Mouse (Mus musculus): ENCODE measurements at regions not wholly inside any gene's neighbourhood (a gene's known extent, or its start where the extent isn't known, plus 50 kb on each side); places are given as distances from the start of the nearest gene placed in this dataset.

DNA sequence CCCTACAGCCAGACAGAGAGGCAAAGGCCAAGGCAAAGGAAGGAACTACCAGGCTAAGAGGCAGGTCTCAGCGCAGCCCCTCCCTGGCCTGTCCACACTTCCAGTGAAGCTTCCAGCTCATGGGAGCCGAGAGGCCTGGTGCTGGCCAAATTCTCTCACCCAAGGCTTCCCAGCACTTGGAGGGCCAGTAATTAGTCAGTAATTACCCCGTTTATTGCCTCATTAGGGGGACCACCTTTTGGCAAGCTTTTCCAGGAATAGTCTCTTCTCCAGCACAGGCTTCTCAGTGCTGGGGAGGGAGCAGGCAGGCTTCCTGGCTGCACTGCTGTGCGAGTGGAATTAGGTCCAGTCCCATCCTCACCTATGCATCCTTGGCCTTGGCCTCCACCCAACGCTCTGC is 252.8 kb upstream of the Nxpe4 start:
- DNase-seq (ENCODE audit: low spot score in 2 of 2), result peak in 1 of 2 experiments; percentile 33

GRCm38 (mm10) chr9:47910501-47910906 is 251.3 kb upstream of the Nxpe4 start:
- peak; percentile 79 to 90 for DNase-seq (ENCODE audit: low spot score in 2 of 2)

- no peak for DNase-seq (ENCODE audit: low spot score in 2 of 2)
Measured at GRCm38 (mm10) chr9:47912823-47913222, 249.0 kb upstream of the Nxpe4 start.

GRCm38 (mm10) chr9:47935299-47935698 is 226.5 kb upstream of the Nxpe4 start:
- no peak for DNase-seq (ENCODE audit: low spot score in 2 of 2)

GRCm38 (mm10) chr9:47935957-47936457 is 225.8 kb upstream of the Nxpe4 start:
- DNase-seq (ENCODE audit: low spot score in 2 of 2), result no peak

GRCm38 (mm10) chr9:47938941-47939710 is 222.7 kb upstream of the Nxpe4 start:
- no peak for DNase-seq (ENCODE audit: low spot score in 2 of 2)

DNA sequence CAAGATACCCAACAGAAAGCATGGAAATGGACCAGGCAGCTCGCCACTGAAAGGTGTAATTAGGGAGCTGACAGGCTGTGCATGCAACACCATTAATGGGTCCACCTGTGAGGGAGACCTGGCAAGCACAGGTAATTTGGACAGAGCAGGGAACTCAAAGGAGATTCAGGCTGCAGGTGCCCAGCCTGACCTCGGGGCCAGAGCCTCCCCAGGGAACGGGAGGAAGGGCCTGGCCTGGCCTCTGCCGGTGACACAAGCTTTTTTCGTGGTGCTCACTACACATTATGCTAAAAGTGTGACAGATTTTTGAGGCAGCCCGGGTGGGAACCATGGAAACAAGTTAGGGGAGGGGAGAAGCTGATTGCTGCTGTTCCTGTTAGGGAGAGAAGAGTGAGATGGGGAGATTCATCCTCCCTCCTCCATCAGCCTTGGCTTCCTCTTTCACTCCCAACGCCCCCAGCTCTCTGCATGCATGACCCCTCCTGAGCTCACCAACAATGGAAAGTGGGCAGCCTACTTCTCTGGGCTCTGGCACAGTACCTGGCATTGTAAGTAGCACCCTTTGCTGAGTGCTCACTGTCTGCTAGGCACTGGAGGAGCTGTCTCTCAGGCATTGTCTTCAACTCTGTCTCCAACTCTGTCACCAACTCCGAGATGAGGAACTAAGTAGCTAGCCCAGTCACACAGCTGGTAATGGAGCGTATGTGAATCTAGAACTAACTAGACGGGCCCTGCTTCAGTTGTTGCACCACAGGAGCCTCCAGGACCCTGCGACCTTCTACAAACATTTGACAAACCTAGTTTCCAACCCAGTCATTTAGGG is 218.9 kb upstream of the Nxpe4 start:
- DNase-seq (ENCODE audit: low spot score in 2 of 2), result peak; percentile 79 to 88

DNA sequence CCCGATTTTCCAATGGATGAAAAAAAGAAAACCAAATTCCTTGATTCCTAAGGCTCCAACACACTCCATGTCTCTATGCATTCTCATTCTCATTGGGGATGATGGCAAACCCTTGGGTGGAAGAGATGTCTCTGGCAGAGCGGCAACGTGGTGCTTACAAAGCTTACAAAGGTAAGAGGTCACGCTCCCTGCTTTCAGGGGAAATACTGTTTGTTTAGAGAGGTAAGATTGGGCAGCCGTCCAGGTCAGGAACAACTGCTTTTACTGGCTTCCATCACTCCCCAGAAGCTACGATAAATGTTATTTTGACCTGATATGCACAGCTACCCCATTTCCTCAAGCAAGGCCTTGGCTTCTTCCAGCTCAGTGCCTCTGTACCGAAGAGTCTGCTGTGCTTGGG is 215.6 kb upstream of the Nxpe4 start:
- no peak for DNase-seq (ENCODE audit: low spot score in 2 of 2)

DNA sequence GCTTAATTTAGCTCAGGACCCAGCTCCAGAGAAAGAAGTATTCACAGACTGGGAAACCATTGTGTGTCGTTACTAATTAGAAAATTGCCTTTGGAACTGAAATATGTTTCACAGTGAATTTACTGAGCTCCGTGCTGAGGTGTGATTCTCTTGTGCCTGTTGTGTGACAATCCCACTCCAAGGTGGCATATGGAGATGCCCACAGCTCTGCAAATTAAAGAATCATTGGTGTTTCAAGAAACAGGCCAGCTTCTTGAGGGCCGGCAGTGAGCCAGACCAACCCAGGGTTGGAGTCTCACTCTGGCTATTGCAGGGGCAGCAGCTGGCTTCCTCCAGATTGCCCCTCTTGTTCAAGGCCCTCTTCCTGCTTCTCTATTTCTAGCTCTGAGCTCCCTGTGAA is 203.9 kb upstream of the Nxpe4 start:
- DNase-seq (ENCODE audit: low spot score in 2 of 2), result peak; percentile 40 to 67

DNA sequence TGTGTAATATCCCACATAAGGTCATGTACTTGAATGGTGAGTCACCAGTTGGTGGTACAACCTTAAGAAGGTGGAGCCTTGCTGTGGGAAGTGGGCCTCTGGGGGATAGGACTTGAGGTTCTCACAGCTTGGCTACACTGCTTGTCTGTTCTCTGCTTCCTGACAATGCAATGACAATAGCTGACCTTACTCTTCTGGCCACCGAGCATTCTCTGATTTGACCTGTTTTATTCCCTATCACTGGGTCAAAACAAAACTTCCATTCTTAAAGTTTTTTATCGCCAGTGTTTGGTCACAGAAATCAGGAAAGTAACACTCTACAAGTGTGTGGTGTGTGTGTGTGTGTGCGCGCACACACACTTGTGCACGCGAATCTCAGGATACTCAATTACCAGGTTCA is 203.0 kb upstream of the Nxpe4 start:
- DNase-seq (ENCODE audit: low spot score in 2 of 2), result no peak

DNA sequence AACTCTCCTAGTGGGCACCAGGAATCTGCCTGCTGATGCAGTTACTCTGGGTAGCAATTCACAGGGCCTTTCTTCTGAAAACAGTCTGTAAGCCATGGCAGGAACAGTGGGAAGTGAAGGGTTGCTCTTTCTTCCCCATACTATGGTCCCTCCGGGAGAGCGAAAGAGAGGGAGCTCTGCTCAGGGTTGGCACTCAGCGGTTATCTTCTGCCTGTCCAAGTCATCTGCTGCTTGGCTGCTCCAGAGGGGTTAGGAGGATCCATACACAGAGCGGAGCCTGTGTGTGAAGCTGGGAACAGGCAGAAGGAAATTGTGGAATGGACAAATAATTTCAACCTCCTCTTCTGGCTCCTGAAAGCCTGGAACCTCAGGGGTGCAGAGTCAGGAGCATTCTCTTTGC is 200.6 kb upstream of the Nxpe4 start:
- no peak for DNase-seq (ENCODE audit: low spot score in 2 of 2)

- DNase-seq (ENCODE audit: low spot score in 2 of 2), result no peak
Measured at GRCm38 (mm10) chr9:47962161-47962560, 199.7 kb upstream of the Nxpe4 start.

GRCm38 (mm10) chr9:47962589-47962988 is 199.2 kb upstream of the Nxpe4 start:
- DNase-seq (ENCODE audit: low spot score in 2 of 2), result no peak

DNA sequence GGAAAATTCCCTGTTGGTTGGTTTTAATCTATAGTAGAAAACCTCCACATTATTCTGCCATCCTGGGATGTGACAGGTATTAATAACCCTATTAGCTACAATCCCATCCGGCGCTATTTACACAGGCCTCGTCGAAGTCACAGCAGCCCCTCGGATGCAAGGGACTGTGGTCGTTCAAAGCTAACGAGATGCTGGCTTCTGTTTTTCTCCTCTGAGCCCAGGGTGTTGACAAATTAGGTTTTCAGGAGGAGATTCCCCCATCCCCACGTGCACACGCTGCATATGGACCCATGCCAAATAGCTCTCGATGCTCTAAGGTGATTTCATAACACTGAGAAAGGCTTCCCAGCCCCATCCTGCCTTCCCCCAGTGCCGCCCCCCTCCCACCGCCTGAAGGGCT is 188.7 kb upstream of the Nxpe4 start:
- DNase-seq (ENCODE audit: low spot score in 2 of 2), result no peak

DNA sequence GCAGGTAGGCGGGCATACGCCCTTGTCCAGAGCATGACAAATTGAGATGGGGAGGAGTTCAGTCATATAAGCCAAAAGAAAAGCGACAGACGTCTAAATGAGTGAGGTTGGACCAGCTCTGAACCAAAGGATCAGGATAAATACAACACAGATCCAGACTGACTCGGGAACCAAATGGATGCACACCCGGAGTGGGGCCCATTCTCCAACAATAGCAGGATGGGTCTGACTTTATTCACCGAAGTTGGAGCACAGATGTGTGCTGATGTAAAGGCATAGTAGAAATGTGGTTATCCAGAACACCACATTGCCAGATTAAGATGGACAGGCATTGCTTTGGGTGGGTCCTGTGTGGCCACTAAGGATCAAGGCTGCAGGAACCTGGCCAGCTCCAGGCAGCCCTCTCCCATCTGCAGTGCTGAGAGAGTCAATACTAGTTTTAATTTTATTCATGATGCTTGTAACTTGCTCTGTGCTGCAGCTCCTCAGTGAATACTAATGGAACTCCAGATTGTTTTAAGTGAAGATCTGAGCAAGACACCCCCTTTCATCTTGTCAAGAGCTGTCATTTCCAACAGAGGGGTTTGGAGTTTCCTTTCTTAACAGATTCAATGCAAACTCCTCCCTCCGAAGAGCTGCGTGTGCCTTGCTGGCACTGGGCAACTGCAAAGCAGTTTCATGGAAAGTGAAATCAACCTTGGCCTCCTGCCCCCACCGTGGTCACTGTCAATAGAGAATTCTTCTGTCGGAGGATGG is 176.3 kb upstream of the Nxpe4 start:
- DNase-seq (ENCODE audit: low spot score in 2 of 2), result peak in 1 of 2 experiments; percentile 41

- no peak for DNase-seq (ENCODE audit: low spot score in 2 of 2)
Measured at GRCm38 (mm10) chr9:47987266-47987665, 174.6 kb upstream of the Nxpe4 start.

- DNase-seq (ENCODE audit: low spot score in 2 of 2), result peak; percentile 32 to 48
Measured at GRCm38 (mm10) chr9:47994671-47995070, 167.2 kb upstream of the Nxpe4 start.

GRCm38 (mm10) chr9:47999632-48000031 is 162.2 kb upstream of the Nxpe4 start:
- DNase-seq (ENCODE audit: low spot score in 2 of 2), result peak; percentile 31 to 36

DNA sequence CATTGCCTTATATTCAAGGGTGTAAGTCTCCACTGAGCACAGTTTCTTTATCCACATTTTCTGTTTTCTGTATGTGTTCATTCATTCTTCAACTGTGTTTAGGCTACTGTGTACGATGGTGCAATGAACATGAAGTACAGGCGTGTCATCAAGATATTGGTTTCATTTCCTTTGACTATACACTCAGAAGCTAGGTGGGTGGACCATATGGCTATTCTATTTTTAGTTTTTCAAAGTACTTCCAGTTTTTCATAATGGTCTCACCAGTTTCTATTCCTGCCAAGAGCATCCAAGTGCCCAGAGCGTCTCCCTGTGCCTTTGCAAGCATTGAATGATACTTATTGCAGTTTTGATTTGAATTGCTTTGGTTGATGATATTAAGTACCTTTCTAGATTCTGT is 132.8 kb upstream of the Nxpe4 start:
- no peak for DNase-seq (ENCODE audit: low spot score in 2 of 2)

GRCm38 (mm10) chr9:48030839-48031238 is 131.0 kb upstream of the Nxpe4 start:
- no peak for DNase-seq (ENCODE audit: low spot score in 2 of 2)

- DNase-seq (ENCODE audit: low spot score in 2 of 2), result no peak
Measured at GRCm38 (mm10) chr9:48035959-48036358, 125.9 kb upstream of the Nxpe4 start.

- DNase-seq (ENCODE audit: low spot score in 2 of 2), result no peak
Measured at GRCm38 (mm10) chr9:48044826-48045225, 117.0 kb upstream of the Nxpe4 start.
